Comparison of ENCODE assay signal across 15 mouse cellular contexts in genomic region chr16:91769911-91770310, GRCm38 (mm10). TPM values are rescaled to one million over a fixed set of nuclear protein-coding genes. Genes with fewer than 3 reads are reported as not detected.
DNase-seq lines count a peak whose midpoint lies in the region; ATAC-seq and TF ChIP-seq lines count a peak whose summit lies in the region.
"Had no signal": no experiment of that assay in that cellular context is flagged by ENCODE, and none has a peak within 500 bp of the region (broad histone marks: within the 10 kb centered on the region; RNA-seq: fewer than 3 reads in every experiment).

No protein-coding gene starts in this region.

- H3K9me3 ChIP-seq in hindbrain, embryonic 15.5 days, result no peaks in the 10 kb centered on the region
- H3K9me3 ChIP-seq in neural tube, embryonic 13.5 days, result no peaks in the 10 kb centered on the region
- H3K9me3 ChIP-seq: heart, embryonic 10.5 days had no signal

- WGBS in liver, adult 2 months, result 23% methylated on average over 5 of the region's 5 CpGs
- 36% methylated on average over 5 of the region's 5 CpGs for WGBS in hindbrain, embryonic 15.5 days
- WGBS in neural tube, embryonic 13.5 days, result 49% methylated on average over 5 of the region's 5 CpGs

- TF ChIP-seq CTCF in liver, adult 2 months (IDR thresholded peaks at IDR 0.05; ENCODE audit: low read depth, low read length), result no peak

- H3K4me2 ChIP-seq in hindbrain, embryonic 15.5 days, result no peak overlapping the region
- no peak overlapping the region for H3K4me2 ChIP-seq in neural tube, embryonic 13.5 days
- H3K4me2 ChIP-seq: lung, embryonic 14.5 days had no signal

- no peaks in the 10 kb centered on the region for H3K27me3 ChIP-seq in liver, adult 2 months (ENCODE audit: control insufficient read depth, insufficient read depth, low read length)
- no peaks in the 10 kb centered on the region for H3K27me3 ChIP-seq in hindbrain, embryonic 15.5 days
- H3K27me3 ChIP-seq in neural tube, embryonic 13.5 days, result no peaks in the 10 kb centered on the region
- H3K27me3 ChIP-seq: CH12.LX, Patski had no signal

- H3K79me2 ChIP-seq in liver, adult 2 months (ENCODE audit: control insufficient read depth, insufficient read depth, low read length), result peaks cover 27% of the 10 kb centered on the region

- no peaks in the 10 kb centered on the region for H3K36me3 ChIP-seq in liver, adult 2 months (ENCODE audit: control insufficient read depth, insufficient read depth, low read length)
- H3K36me3 ChIP-seq in hindbrain, embryonic 15.5 days, result no peaks in the 10 kb centered on the region
- no peaks in the 10 kb centered on the region for H3K36me3 ChIP-seq in neural tube, embryonic 13.5 days

- H3K4me1 ChIP-seq in liver, adult 2 months (ENCODE audit: control insufficient read depth, insufficient read depth, low read length), result peaks cover 9% of the 10 kb centered on the region
- H3K4me1 ChIP-seq in hindbrain, embryonic 15.5 days (replicated peaks), result peaks cover 65% of the 10 kb centered on the region
- H3K4me1 ChIP-seq in neural tube, embryonic 13.5 days (replicated peaks), result peaks cover 88% of the 10 kb centered on the region

- peak; percentile 71 for DNase-seq in liver, adult 2 months (ENCODE audit: extremely low read depth, low read depth, low spot score)
- no peak for DNase-seq in liver
- peak; percentile 40 to 59 for DNase-seq in cerebellum, postnatal 36 days
- no peak for DNase-seq in gastrocnemius, postnatal 10 days
- DNase-seq in Muller cell, postnatal 12 days (ENCODE audit: inconsistent ontology term), result no peak
- DNase-seq in heart, postnatal 4 days, result no peak
- DNase-seq: kidney, adult 18-20 months; kidney, postnatal 4 days; lung, embryonic 14.5 days; thymus, postnatal 36 days had no signal

- TF ChIP-seq POLR2A in liver, adult 2 months (IDR thresholded peaks at IDR 0.05; ENCODE audit: extremely low read depth, insufficient read depth, low read length), result no peak

- no peak for ATAC-seq in hindbrain, embryonic 15.5 days (ENCODE audit: low FRiP score, low read depth)
- ATAC-seq in neural tube, embryonic 13.5 days (ENCODE audit: low read depth), result no peak
- ATAC-seq: Patski had no signal

- H3K27ac ChIP-seq in liver, adult 2 months (replicated peaks; ENCODE audit: insufficient read depth, low read depth, low read length), result no peak overlapping the region
- peak overlapping the region; percentile 78 for H3K27ac ChIP-seq in hindbrain, embryonic 15.5 days (replicated peaks)
- peak overlapping the region; percentile 89 for H3K27ac ChIP-seq in neural tube, embryonic 13.5 days (replicated peaks)

- H3K9ac ChIP-seq in liver, adult 2 months (ENCODE audit: low read depth, low read length), result no peak overlapping the region
- H3K9ac ChIP-seq in hindbrain, embryonic 15.5 days, result no peak overlapping the region
- no peak overlapping the region for H3K9ac ChIP-seq in neural tube, embryonic 13.5 days
- H3K9ac ChIP-seq: lung, embryonic 14.5 days had no signal

- H3K4me3 ChIP-seq in liver, adult 2 months (ENCODE audit: insufficient read depth, low read depth, low read length), result no peak overlapping the region
- no peak overlapping the region for H3K4me3 ChIP-seq in hindbrain, embryonic 15.5 days
- H3K4me3 ChIP-seq in neural tube, embryonic 13.5 days, result no peak overlapping the region
- H3K4me3 ChIP-seq: heart, embryonic 10.5 days had no signal

RNA-seq across cellular contexts. Expression of gene Itsn1, which starts 40.8 kb away (rescaled TPM):
- 13.6 and 16.5 TPM in 2 replicates for total RNA-seq in liver, adult 2 months (2014; rRNA removed)
- polyA plus RNA-seq in liver, adult 2 months (2012; rRNA removed), result 14.4 and 16.3 TPM in 2 replicates
- polyA plus RNA-seq in hindbrain, embryonic 15.5 days (2015; fragmentation: Nextera tagmentation; extraction: Ambion mirVana), result 57.8 and 60.2 TPM in 2 replicates
- polyA plus RNA-seq in neural tube, embryonic 13.5 days (2015; fragmentation: Nextera tagmentation; extraction: Ambion mirVana), result 60.4 and 62.5 TPM in 2 replicates
- 10 to 100 TPM; 60.2 to 81.2 TPM for total RNA-seq in gastrocnemius, postnatal 10 days (2021)
- 10 to 100 TPM; 37.9 to 50.7 TPM for total RNA-seq in heart, postnatal 4 days (2021)

RNA-seq across cellular contexts. Expression of gene Cryzl1, which starts 41.1 kb away (rescaled TPM):
- total RNA-seq in liver, adult 2 months (2014; rRNA removed), result 23.1 and 24.6 TPM in 2 replicates
- 9.6 and 10.1 TPM in 2 replicates for polyA plus RNA-seq in liver, adult 2 months (2012; rRNA removed)
- polyA plus RNA-seq in hindbrain, embryonic 15.5 days (2015; fragmentation: Nextera tagmentation; extraction: Ambion mirVana), result 92.8 and 93.4 TPM in 2 replicates
- 91.5 and 93.0 TPM in 2 replicates for polyA plus RNA-seq in neural tube, embryonic 13.5 days (2015; fragmentation: Nextera tagmentation; extraction: Ambion mirVana)
- 10 to 100 TPM; 15.1 to 19.4 TPM for total RNA-seq in gastrocnemius, postnatal 10 days (2021)
- 10 to 100 TPM; 29.7 to 31.2 TPM for total RNA-seq in heart, postnatal 4 days (2021)

Comparison
In these comparisons a context has a peak if more than half of its experiments do, and no peak if none do; other contexts are left out.
1. DNase-seq: peak in liver, adult 2 months (single experiment) and cerebellum, postnatal 36 days (2 of 2); none in liver (single experiment), gastrocnemius, postnatal 10 days (single experiment), Muller cell, postnatal 12 days (single experiment) and heart, postnatal 4 days (single experiment).